Mouse (Mus musculus): ENCODE data around the gene Ptpn7.

DNA sequence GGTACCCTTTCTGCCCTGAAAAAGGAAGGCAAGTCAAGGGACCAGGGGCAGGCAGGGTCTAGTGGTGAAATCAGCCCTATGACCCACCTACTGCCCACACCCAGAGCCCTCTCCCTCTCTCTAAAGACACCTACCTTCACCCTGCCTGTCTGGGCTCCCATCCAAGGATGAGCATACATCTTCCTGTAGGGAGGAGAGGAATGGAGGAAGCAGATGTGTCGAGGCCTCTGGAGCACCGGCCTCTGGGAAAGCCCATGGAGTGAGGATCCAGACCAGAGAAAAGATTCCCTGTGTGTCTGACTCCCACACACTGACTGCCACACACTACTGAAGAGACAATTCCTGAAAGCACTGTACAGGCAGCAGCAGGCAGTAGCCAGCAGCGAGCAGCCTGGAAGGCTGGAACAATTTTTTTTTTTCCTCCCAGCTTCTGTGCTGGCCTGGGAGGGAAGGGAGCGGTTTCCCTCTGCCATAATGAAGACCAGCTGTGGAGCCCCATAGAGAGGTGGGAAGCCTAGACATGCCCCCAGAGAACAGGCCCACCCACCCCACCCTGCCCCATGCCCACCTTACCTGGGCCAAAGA is 6.0 kb upstream of the Ptpn7 start:
- TF ChIP-seq CTCF (IDR thresholded peaks at IDR 0.05; ENCODE audit: control insufficient read depth, insufficient read depth, low read length), result no peak
- TF ChIP-seq POLR2A (IDR thresholded peaks at IDR 0.05; ENCODE audit: borderline replicate concordance, control insufficient read depth, low read depth, low read length), result no peak
